Mouse (Mus musculus): ENCODE measurements at regions not wholly inside any gene's neighbourhood (a gene's known extent, or its start where the extent isn't known, plus 50 kb on each side); places are given as distances from the start of the nearest gene placed in this dataset.

- Histone ChIP-seq H3K9ac (replicated peaks; ENCODE audit: low read length) (no peak overlapping the region), H3K9me3 (ENCODE audit: control insufficient read depth, low read length) (no peaks in the 10 kb centered on the region), H3K4me2 (ENCODE audit: low read length) (no peak overlapping the region), H3K36me3 (ENCODE audit: control insufficient read depth, insufficient read depth, low read length) (no peaks in the 10 kb centered on the region), H3K27me3 (ENCODE audit: control insufficient read depth, insufficient read depth, low read length) (no peaks in the 10 kb centered on the region), H3K4me3 (replicated peaks; ENCODE audit: low read depth, low read length) (no peak overlapping the region), H3K4me1 (ENCODE audit: control insufficient read depth, insufficient read depth, low read length) (peaks cover 19% of the 10 kb centered on the region), H3K27ac (replicated peaks; ENCODE audit: low read depth, low read length) (peak overlapping the region; percentile 88)
- WGBS, result 47% methylated on average over 3 of the region's 3 CpGs
- ATAC-seq (ENCODE audit: low FRiP score, low TSS enrichment) (peak; percentile 53; the same call in 1 of the 2 replicates), DNase-seq (no peak)
Measured at GRCm38 (mm10) chr5:111519059-111519458, 101.9 kb downstream of the Mn1 start.

- Histone ChIP-seq H3K4me3 (replicated peaks; ENCODE audit: low read depth, low read length) (no peak overlapping the region), H3K27ac (replicated peaks; ENCODE audit: low read depth, low read length) (peak overlapping the region; percentile 88), H3K4me1 (ENCODE audit: control insufficient read depth, insufficient read depth, low read length) (peaks cover 16% of the 10 kb centered on the region), H3K9ac (replicated peaks; ENCODE audit: low read length) (0 out of 2 replicates have a peak overlapping the region, but pooled peaks have one; percentile 13), H3K36me3 (ENCODE audit: control insufficient read depth, insufficient read depth, low read length) (no peaks in the 10 kb centered on the region), H3K27me3 (ENCODE audit: control insufficient read depth, insufficient read depth, low read length) (no peaks in the 10 kb centered on the region), H3K4me2 (ENCODE audit: low read length) (no peak overlapping the region), H3K9me3 (ENCODE audit: control insufficient read depth, low read length) (no peaks in the 10 kb centered on the region)
- WGBS, result 3% methylated on average over 7 of the region's 7 CpGs
- peak; percentile 82 for DNase-seq
- peak; percentile 85 for ATAC-seq (ENCODE audit: low FRiP score, low TSS enrichment)
Measured at GRCm38 (mm10) chr5:111519500-111520041, 102.4 kb downstream of the Mn1 start.

- H3K4me3 ChIP-seq (replicated peaks; ENCODE audit: low read depth, low read length), result no peak overlapping the region
- no peaks in the 10 kb centered on the region for H3K27me3 ChIP-seq (ENCODE audit: control insufficient read depth, insufficient read depth, low read length)
- no peaks in the 10 kb centered on the region for H3K36me3 ChIP-seq (ENCODE audit: control insufficient read depth, insufficient read depth, low read length)
- H3K9me3 ChIP-seq (ENCODE audit: control insufficient read depth, low read length), result no peaks in the 10 kb centered on the region
- no peak for ATAC-seq (ENCODE audit: low FRiP score, low TSS enrichment)
- H3K27ac ChIP-seq (replicated peaks; ENCODE audit: low read depth, low read length), result no peak overlapping the region
- no peak overlapping the region for H3K9ac ChIP-seq (replicated peaks; ENCODE audit: low read length)
- no peak for DNase-seq
- H3K4me1 ChIP-seq (ENCODE audit: control insufficient read depth, insufficient read depth, low read length), result peaks cover 11% of the 10 kb centered on the region
- no peak overlapping the region for H3K4me2 ChIP-seq (ENCODE audit: low read length)
- WGBS, result 83% methylated on average over 2 of the region's 2 CpGs
Measured at GRCm38 (mm10) chr5:111521866-111522265, 104.7 kb downstream of the Mn1 start.

GRCm38 (mm10) chr5:111522586-111522985 is 105.4 kb downstream of the Mn1 start:
- Histone ChIP-seq H3K9ac (replicated peaks; ENCODE audit: low read length) (no peak overlapping the region), H3K4me2 (ENCODE audit: low read length) (no peak overlapping the region), H3K27ac (replicated peaks; ENCODE audit: low read depth, low read length) (no peak overlapping the region), H3K4me3 (replicated peaks; ENCODE audit: low read depth, low read length) (no peak overlapping the region), H3K27me3 (ENCODE audit: control insufficient read depth, insufficient read depth, low read length) (no peaks in the 10 kb centered on the region), H3K36me3 (ENCODE audit: control insufficient read depth, insufficient read depth, low read length) (no peaks in the 10 kb centered on the region), H3K9me3 (ENCODE audit: control insufficient read depth, low read length) (no peaks in the 10 kb centered on the region), H3K4me1 (ENCODE audit: control insufficient read depth, insufficient read depth, low read length) (peaks cover 13% of the 10 kb centered on the region)
- no peak for ATAC-seq (ENCODE audit: low FRiP score, low TSS enrichment)
- DNase-seq, result no peak
- 62% methylated on average over 7 of the region's 7 CpGs for WGBS

GRCm38 (mm10) chr5:111527741-111528140 is 110.6 kb downstream of the Mn1 start:
- no peaks in the 10 kb centered on the region for H3K36me3 ChIP-seq (ENCODE audit: control insufficient read depth, insufficient read depth, low read length)
- 79% methylated on average over 10 of the region's 10 CpGs for WGBS
- no peak for ATAC-seq (ENCODE audit: low FRiP score, low TSS enrichment)
- no peak overlapping the region for H3K4me3 ChIP-seq (replicated peaks; ENCODE audit: low read depth, low read length)
- no peaks in the 10 kb centered on the region for H3K27me3 ChIP-seq (ENCODE audit: control insufficient read depth, insufficient read depth, low read length)
- no peaks in the 10 kb centered on the region for H3K9me3 ChIP-seq (ENCODE audit: control insufficient read depth, low read length)
- H3K4me2 ChIP-seq (ENCODE audit: low read length), result no peak overlapping the region
- peaks cover 23% of the 10 kb centered on the region for H3K4me1 ChIP-seq (ENCODE audit: control insufficient read depth, insufficient read depth, low read length)
- H3K27ac ChIP-seq (replicated peaks; ENCODE audit: low read depth, low read length), result no peak overlapping the region
- no peak overlapping the region for H3K9ac ChIP-seq (replicated peaks; ENCODE audit: low read length)
- DNase-seq, result no peak

GRCm38 (mm10) chr5:111529096-111529495 is 111.9 kb downstream of the Mn1 start:
- H3K4me1 ChIP-seq (ENCODE audit: control insufficient read depth, insufficient read depth, low read length), result peaks cover 23% of the 10 kb centered on the region
- no peak overlapping the region for H3K4me2 ChIP-seq (ENCODE audit: low read length)
- ATAC-seq (ENCODE audit: low FRiP score, low TSS enrichment), result no peak; the same call in 1 of the 2 replicates
- peak; percentile 63 for DNase-seq
- H3K36me3 ChIP-seq (ENCODE audit: control insufficient read depth, insufficient read depth, low read length), result no peaks in the 10 kb centered on the region
- no peaks in the 10 kb centered on the region for H3K27me3 ChIP-seq (ENCODE audit: control insufficient read depth, insufficient read depth, low read length)
- no peak overlapping the region for H3K9ac ChIP-seq (replicated peaks; ENCODE audit: low read length)
- no peak overlapping the region for H3K4me3 ChIP-seq (replicated peaks; ENCODE audit: low read depth, low read length)
- H3K9me3 ChIP-seq (ENCODE audit: control insufficient read depth, low read length), result no peaks in the 10 kb centered on the region
- H3K27ac ChIP-seq (replicated peaks; ENCODE audit: low read depth, low read length), result peak overlapping the region; percentile 3
- WGBS, result 7% methylated on average over 9 of the region's 9 CpGs

GRCm38 (mm10) chr5:111530628-111531524 is 113.7 kb downstream of the Mn1 start:
- peak overlapping the region; percentile 17; the same call in 1 of the 2 replicates for H3K9ac ChIP-seq (replicated peaks; ENCODE audit: low read length)
- 15% methylated on average over 26 of the region's 26 CpGs for WGBS
- ATAC-seq (ENCODE audit: low FRiP score, low TSS enrichment) (0 out of 2 replicates have a peak, but pooled peaks have one; percentile 29), DNase-seq (peak; percentile 50)
- peaks cover 28% of the 10 kb centered on the region for H3K4me1 ChIP-seq (ENCODE audit: control insufficient read depth, insufficient read depth, low read length)
- no peaks in the 10 kb centered on the region for H3K9me3 ChIP-seq (ENCODE audit: control insufficient read depth, low read length)
- H3K27ac ChIP-seq (replicated peaks; ENCODE audit: low read depth, low read length), result no peak overlapping the region; the same call in 1 of the 2 replicates
- H3K4me2 ChIP-seq (ENCODE audit: low read length), result peak overlapping the region; percentile 19; the same call in 1 of the 2 replicates
- no peaks in the 10 kb centered on the region for H3K27me3 ChIP-seq (ENCODE audit: control insufficient read depth, insufficient read depth, low read length)
- H3K36me3 ChIP-seq (ENCODE audit: control insufficient read depth, insufficient read depth, low read length), result no peaks in the 10 kb centered on the region
- no peak overlapping the region for H3K4me3 ChIP-seq (replicated peaks; ENCODE audit: low read depth, low read length)

- Histone ChIP-seq H3K4me3 (replicated peaks; ENCODE audit: low read depth, low read length) (no peak overlapping the region), H3K36me3 (ENCODE audit: control insufficient read depth, insufficient read depth, low read length) (no peaks in the 10 kb centered on the region), H3K27ac (replicated peaks; ENCODE audit: low read depth, low read length) (no peak overlapping the region), H3K9ac (replicated peaks; ENCODE audit: low read length) (no peak overlapping the region), H3K27me3 (ENCODE audit: control insufficient read depth, insufficient read depth, low read length) (no peaks in the 10 kb centered on the region), H3K4me1 (ENCODE audit: control insufficient read depth, insufficient read depth, low read length) (peaks cover 29% of the 10 kb centered on the region), H3K9me3 (ENCODE audit: control insufficient read depth, low read length) (no peaks in the 10 kb centered on the region), H3K4me2 (ENCODE audit: low read length) (no peak overlapping the region)
- DNase-seq (no peak), ATAC-seq (ENCODE audit: low FRiP score, low TSS enrichment) (no peak)
- WGBS, result 86% methylated on average over 9 of the region's 9 CpGs
Measured at GRCm38 (mm10) chr5:111532446-111533035, 115.4 kb downstream of the Mn1 start.
